Mouse (Mus musculus) central nervous system, embryonic 14 days (tissue): Measurements from ENCODE around the gene Xylt1. TPM values are rescaled to one million over a fixed set of nuclear protein-coding genes. Genes with fewer than 3 reads are reported as not detected.

Experiments used
- polyA plus RNA-seq: library from polyadenylated mRNA; depleted of rRNA; stranded (reverse); fragments of >200 nt; gene quantifications from 2 replicates; pipeline ENCODE4 v1.2.3, GENCODE M21; 2012; rRNA removed

The Xylt1 gene
- 5.3 and 7.8 TPM in 2 replicates for polyA plus RNA-seq

GRCm38 (mm10) chr7:117380418-117381187 lies at the start of gene Xylt1:
Gene Xylt1, plus strand, starts transcription at chr7:117380979.

